Mouse (Mus musculus) hindbrain, embryonic 10.5 days (tissue): ENCODE measurements around the gene Gm9903. TPM values are rescaled to one million over a fixed set of nuclear protein-coding genes. Genes with fewer than 3 reads are reported as not detected.

Source experiments
- polyA plus RNA-seq: library from polyadenylated mRNA; unstranded; fragments of >200 nt; fragmentation: Nextera tagmentation; extraction: Ambion mirVana; gene quantifications from 2 replicates; pipeline ENCODE4 v1.2.1, GENCODE M21; 2016

The Gm9903 gene
- polyA plus RNA-seq, 1 experiment from 2014 or later: 1.2 TPM

Other genes with a start within 250 kb of the Gm9903 start
- gene Nkx1-1, start 195.9 kb upstream of the Gm9903 start, polyA plus RNA-seq: 0.21 TPM in 1 of 2 replicates, not detected in the other
- 58.8 and 68.1 TPM in 2 replicates for gene Fam53a, start 290 bp upstream of the Gm9903 start, polyA plus RNA-seq
- 255 and 317 TPM in 2 replicates for gene Slbp, start 22.6 kb downstream of the Gm9903 start, polyA plus RNA-seq
- gene Tacc3, start 28.2 kb downstream of the Gm9903 start, polyA plus RNA-seq: 259 and 305 TPM in 2 replicates
- gene Tmem129, start 28.5 kb downstream of the Gm9903 start, polyA plus RNA-seq: 37.1 and 40.9 TPM in 2 replicates
- gene Fgfr3, start 91.7 kb downstream of the Gm9903 start, polyA plus RNA-seq: 80.5 and 84.6 TPM in 2 replicates
- 52.2 and 52.3 TPM in 2 replicates for gene Letm1, start 152.9 kb downstream of the Gm9903 start, polyA plus RNA-seq
- 75.6 and 93.5 TPM in 2 replicates for gene Nsd2, start 190.8 kb downstream of the Gm9903 start, polyA plus RNA-seq